Mouse (Mus musculus): Measurements from ENCODE around the gene Slc9a6. TPM values are rescaled to one million over a fixed set of nuclear protein-coding genes. Genes with fewer than 3 reads are reported as not detected.
A peak's percentile ranks its signal among the peaks of the same experiment; 100 is the strongest.

The Slc9a6 gene
- 10.8 TPM for polyA plus RNA-seq (2012; fragmentation: generic; extraction: Trizol)

DNA sequence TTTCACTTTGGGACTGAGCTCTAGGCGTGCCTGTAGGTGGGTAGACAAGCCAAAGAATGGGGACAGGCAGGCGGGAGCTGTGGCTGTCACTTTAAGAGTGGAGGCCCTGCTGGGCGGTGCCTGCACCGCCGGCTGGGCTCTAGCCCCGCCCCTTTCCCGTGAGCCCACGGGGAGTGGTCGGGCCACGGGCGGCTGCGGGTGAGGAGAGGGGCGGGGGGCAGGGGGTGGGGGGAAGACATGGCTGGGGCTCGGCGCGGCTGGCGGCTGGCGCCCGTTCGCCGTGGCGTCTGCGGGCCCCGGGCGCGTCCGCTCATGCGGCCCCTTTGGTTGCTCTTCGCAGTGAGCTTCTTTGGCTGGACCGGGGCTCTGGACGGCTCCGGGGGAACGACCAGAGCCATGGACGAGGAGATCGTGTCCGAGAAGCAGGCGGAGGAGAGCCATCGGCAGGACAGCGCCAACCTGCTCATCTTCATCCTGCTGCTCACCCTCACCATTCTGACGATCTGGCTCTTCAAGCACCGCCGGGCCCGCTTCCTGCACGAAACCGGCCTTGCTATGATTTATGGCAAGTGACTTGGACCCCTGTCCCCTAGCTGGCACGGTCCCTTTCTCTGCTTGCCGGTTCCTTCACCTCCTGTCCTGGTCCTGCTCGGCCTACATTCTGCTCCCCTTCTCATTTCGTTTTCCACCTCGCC, at the start of gene Slc9a6:
Gene Slc9a6, plus strand, starts transcription at position 135 of the 695 bp plus-strand sequence.
- H3K36me3 ChIP-seq (ENCODE audit: control insufficient read depth, insufficient read depth) = no peaks in the 10 kb centered on the region
- peak within 1 kb of the TSS; percentile 54 for H3ac ChIP-seq (ENCODE audit: control insufficient read depth, insufficient read length)
- H3K4me3 ChIP-seq = peak within 1 kb of the TSS; percentile 50
- no peaks in the 10 kb centered on the region for H3K27me3 ChIP-seq (ENCODE audit: control insufficient read depth, insufficient read depth, insufficient read length)
- H3K4me2 ChIP-seq (ENCODE audit: low read depth) = peak within 1 kb of the TSS; percentile 78
- H3K79me2 ChIP-seq (ENCODE audit: control insufficient read depth, insufficient read depth) = no peaks in the 10 kb centered on the region
- peak; percentile 64 for TF ChIP-seq POLR2A (IDR thresholded peaks at IDR 0.05; ENCODE audit: insufficient read length, low read depth)
- no peak for TF ChIP-seq USF1 (IDR thresholded peaks at IDR 0.05; ENCODE audit: low read depth)

DNA sequence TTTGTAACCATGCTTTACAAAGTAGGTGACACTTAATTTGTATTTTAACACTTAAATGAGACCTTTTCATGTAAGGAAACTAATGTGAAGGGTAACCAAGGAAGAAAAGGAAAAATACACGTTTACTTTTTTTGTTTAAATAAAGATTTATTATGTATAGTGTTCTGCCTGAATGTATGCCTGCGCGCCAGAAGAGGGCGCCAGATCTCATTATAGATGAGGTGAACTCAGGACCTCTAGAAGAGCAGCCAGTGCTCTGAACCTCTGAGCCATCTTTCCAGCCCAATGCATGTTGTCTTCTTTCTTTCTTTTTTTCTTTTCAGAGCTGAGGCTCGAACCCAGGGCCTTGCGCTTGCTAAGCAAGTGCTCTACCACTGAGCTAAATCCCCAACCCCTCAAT, 37.1 kb upstream of the Slc9a6 start:
- H3K27me3 ChIP-seq (ENCODE audit: control insufficient read depth, insufficient read depth, insufficient read length) = no peaks in the 10 kb centered on the region
- H3K4me2 ChIP-seq (ENCODE audit: low read depth) = no peak overlapping the region
- TF ChIP-seq E2F4 (IDR thresholded peaks at IDR 0.05; ENCODE audit: insufficient read depth) (no peak), USF1 (IDR thresholded peaks at IDR 0.05; ENCODE audit: low read depth) (no peak), POLR2AphosphoS2 (IDR thresholded peaks at IDR 0.05; ENCODE audit: insufficient read length, low read depth) (no peak), MYOG (IDR thresholded peaks at IDR 0.05; ENCODE audit: control insufficient read depth in 1 of 3, insufficient read depth in 1 of 3, insufficient read length in 2 of 3, low read depth in 2 of 3) (no peak), TCF12 (IDR thresholded peaks at IDR 0.05; ENCODE audit: insufficient read depth, poor library complexity, severe bottlenecking) (no peak), POLR2A (IDR thresholded peaks at IDR 0.05; ENCODE audit: insufficient read length, low read depth) (no peak), MYOD1 (IDR thresholded peaks at IDR 0.05; ENCODE audit: control insufficient read depth in 1 of 3, insufficient read length in 2 of 3, low read depth in 2 of 3) (no peak)
- no peaks in the 10 kb centered on the region for H3K79me2 ChIP-seq (ENCODE audit: control insufficient read depth, insufficient read depth)
- H3ac ChIP-seq (ENCODE audit: control insufficient read depth, insufficient read length) = no peak overlapping the region
- no peaks in the 10 kb centered on the region for H3K36me3 ChIP-seq (ENCODE audit: control insufficient read depth, insufficient read depth)
- no peak overlapping the region for H3K4me3 ChIP-seq

DNA sequence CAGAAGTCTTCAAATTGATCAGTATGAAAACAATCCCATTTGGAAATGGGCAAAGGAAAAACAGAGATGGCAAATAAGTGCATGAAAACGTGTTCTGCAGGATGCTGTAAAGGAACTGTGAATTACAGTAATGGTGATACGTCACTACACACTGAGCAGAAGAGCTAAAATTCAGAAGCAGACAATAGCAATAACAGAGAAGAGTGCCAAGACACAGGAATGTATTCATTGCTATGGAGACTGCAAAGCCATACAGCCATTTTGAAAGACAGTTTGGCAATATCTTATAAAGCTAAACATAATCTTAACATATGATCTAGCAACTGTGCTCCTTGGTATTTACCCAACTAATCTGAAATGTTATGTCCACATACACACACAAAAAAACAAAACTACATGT, 31.4 kb upstream of the Slc9a6 start:
- H3K4me3 ChIP-seq = no peak overlapping the region
- no peak overlapping the region for H3K4me2 ChIP-seq (ENCODE audit: low read depth)
- H3ac ChIP-seq (ENCODE audit: control insufficient read depth, insufficient read length) = no peak overlapping the region
- H3K79me2 ChIP-seq (ENCODE audit: control insufficient read depth, insufficient read depth) = no peaks in the 10 kb centered on the region
- H3K36me3 ChIP-seq (ENCODE audit: control insufficient read depth, insufficient read depth) = no peaks in the 10 kb centered on the region
- no peak for TF ChIP-seq MAX (IDR thresholded peaks at IDR 0.05; ENCODE audit: low read depth)
- TF ChIP-seq CEBPB (IDR thresholded peaks at IDR 0.05; ENCODE audit: insufficient read depth, poor library complexity, severe bottlenecking) = no peak
- no peak for TF ChIP-seq SRF (IDR thresholded peaks at IDR 0.05; ENCODE audit: control insufficient read depth, insufficient read length, low read depth)
- no peak for TF ChIP-seq TCF3 (IDR thresholded peaks at IDR 0.05; ENCODE audit: insufficient read length, low read depth)
- no peak for TF ChIP-seq MYOD1 (IDR thresholded peaks at IDR 0.05; ENCODE audit: control insufficient read depth in 1 of 3, insufficient read length in 2 of 3, low read depth in 2 of 3)
- TF ChIP-seq REST (IDR thresholded peaks at IDR 0.05; ENCODE audit: insufficient read depth, insufficient read length) = no peak
- no peak for TF ChIP-seq POLR2A (IDR thresholded peaks at IDR 0.05; ENCODE audit: insufficient read length, low read depth)
- no peak for TF ChIP-seq E2F4 (IDR thresholded peaks at IDR 0.05; ENCODE audit: insufficient read depth)
- TF ChIP-seq TCF12 (IDR thresholded peaks at IDR 0.05; ENCODE audit: insufficient read depth, poor library complexity, severe bottlenecking) = no peak
- no peak for TF ChIP-seq POLR2AphosphoS2 (IDR thresholded peaks at IDR 0.05; ENCODE audit: insufficient read length, low read depth)
- TF ChIP-seq MYOG (IDR thresholded peaks at IDR 0.05; ENCODE audit: control insufficient read depth in 1 of 3, insufficient read depth in 1 of 3, insufficient read length in 2 of 3, low read depth in 2 of 3) = no peak
- TF ChIP-seq USF1 (IDR thresholded peaks at IDR 0.05; ENCODE audit: low read depth) = no peak
- no peaks in the 10 kb centered on the region for H3K27me3 ChIP-seq (ENCODE audit: control insufficient read depth, insufficient read depth, insufficient read length)

DNA sequence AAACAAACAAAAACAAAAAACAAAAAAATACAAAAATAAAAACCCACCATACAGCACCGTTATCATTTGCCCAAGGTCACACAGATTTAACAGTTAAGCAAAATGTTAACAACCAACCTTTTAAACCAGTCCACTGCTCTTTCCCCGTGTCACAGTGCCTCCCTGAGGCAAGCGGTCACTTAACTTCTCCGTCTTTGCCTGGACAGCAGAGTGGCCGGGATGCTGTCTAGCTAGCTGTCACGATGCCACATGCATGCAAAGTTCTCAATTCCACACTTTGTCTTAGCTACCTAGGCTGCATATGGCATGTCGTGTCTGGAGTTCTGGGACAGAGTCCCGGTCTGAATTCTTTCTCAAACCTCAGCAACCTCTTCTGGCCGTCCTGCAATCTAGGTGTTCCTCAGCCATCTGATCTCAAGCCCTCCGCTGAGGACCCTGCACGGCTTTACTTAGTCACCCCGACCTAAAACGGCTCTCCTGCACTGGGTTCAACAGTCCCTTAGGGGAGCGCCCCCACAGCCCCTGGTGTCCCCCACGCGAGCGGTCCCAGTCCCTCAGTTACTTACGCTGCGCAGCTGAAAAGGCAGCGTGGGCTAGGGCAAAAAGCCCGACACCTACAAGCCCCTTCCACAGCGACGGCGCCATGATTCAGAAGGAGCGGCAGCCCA, 12.2 kb upstream of the Slc9a6 start:
- Histone ChIP-seq H3K27me3 (ENCODE audit: control insufficient read depth, insufficient read depth, insufficient read length) (no peaks in the 10 kb centered on the region), H3K4me3 (peak overlapping the region; percentile 65), H3K4me2 (ENCODE audit: low read depth) (peak overlapping the region; percentile 72), H3K36me3 (ENCODE audit: control insufficient read depth, insufficient read depth) (no peaks in the 10 kb centered on the region), H3ac (ENCODE audit: control insufficient read depth, insufficient read length) (peak overlapping the region; percentile 8), H3K79me2 (ENCODE audit: control insufficient read depth, insufficient read depth) (peaks cover 37% of the 10 kb centered on the region)
- TF ChIP-seq MAX (IDR thresholded peaks at IDR 0.05; ENCODE audit: low read depth) = no peak
- TF ChIP-seq MYOG (IDR thresholded peaks at IDR 0.05; ENCODE audit: control insufficient read depth in 1 of 3, insufficient read depth in 1 of 3, insufficient read length in 2 of 3, low read depth in 2 of 3) = no peak
- TF ChIP-seq USF1 (IDR thresholded peaks at IDR 0.05; ENCODE audit: low read depth) = no peak
- no peak for TF ChIP-seq TCF12 (IDR thresholded peaks at IDR 0.05; ENCODE audit: insufficient read depth, poor library complexity, severe bottlenecking)
- TF ChIP-seq REST (IDR thresholded peaks at IDR 0.05; ENCODE audit: insufficient read depth, insufficient read length) = no peak
- TF ChIP-seq SRF (IDR thresholded peaks at IDR 0.05; ENCODE audit: control insufficient read depth, insufficient read length, low read depth) = no peak

DNA sequence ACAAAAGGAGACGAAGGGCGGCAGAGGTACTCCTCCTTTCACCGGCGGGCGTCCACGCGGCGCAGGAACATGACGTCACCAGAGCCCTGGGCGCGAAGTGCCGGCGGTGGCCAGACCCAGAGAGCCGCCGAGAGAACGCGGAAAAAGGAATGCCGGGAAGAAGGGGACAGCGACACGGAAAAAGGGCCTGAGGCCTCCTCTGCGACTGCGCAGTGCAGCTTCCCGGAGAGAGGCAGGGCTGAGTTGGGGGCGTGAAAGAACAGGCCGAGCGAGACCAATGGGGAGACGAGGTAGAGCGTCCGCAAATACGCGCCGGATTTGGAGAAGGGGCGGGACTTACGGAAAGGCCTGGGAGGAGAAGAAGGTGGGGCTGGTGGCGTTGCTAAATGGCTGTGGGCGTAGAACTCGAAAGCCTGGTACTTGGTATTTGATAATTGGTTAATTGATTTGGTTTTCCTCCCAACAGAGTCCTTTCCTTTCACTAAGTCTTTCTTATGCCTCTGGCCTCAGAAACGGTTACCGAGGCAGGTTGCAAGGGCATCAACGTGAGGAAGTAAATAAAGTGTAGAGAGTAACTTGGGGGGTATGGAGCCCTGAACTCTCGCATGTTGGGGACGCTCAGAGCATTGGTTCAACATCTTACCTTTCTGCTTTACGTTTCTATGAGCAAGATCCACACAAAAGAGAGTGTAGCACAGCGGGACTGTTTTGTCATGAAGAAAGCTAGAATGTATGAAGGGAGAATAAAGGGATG, 11.5 kb upstream of the Slc9a6 start, which contains the start of gene Mmgt1:
Gene Mmgt1, minus strand, starts transcription at position 183 of the 754 bp plus-strand sequence.
- TF ChIP-seq POLR2A (IDR thresholded peaks at IDR 0.05; ENCODE audit: insufficient read length, low read depth) (peak; percentile 58), SRF (IDR thresholded peaks at IDR 0.05; ENCODE audit: control insufficient read depth, insufficient read length, low read depth) (no peak), MYOD1 (IDR thresholded peaks at IDR 0.05; ENCODE audit: control insufficient read depth in 1 of 3, insufficient read length in 2 of 3, low read depth in 2 of 3) (no peak), POLR2AphosphoS2 (IDR thresholded peaks at IDR 0.05; ENCODE audit: insufficient read length, low read depth) (peak; percentile 69)
- peak within 1 kb of the TSS; percentile 8 for H3ac ChIP-seq (ENCODE audit: control insufficient read depth, insufficient read length)

More for the DNA sequence above, 11.5 kb upstream of the Slc9a6 start, which contains the start of gene Mmgt1:
- peak within 1 kb of the TSS; percentile 92 for H3K4me2 ChIP-seq (ENCODE audit: low read depth)
- H3K36me3 ChIP-seq (ENCODE audit: control insufficient read depth, insufficient read depth) = no peaks in the 10 kb centered on the region
- peaks cover 37% of the 10 kb centered on the region for H3K79me2 ChIP-seq (ENCODE audit: control insufficient read depth, insufficient read depth)
- peak within 1 kb of the TSS; percentile 65 for H3K4me3 ChIP-seq
- no peaks in the 10 kb centered on the region for H3K27me3 ChIP-seq (ENCODE audit: control insufficient read depth, insufficient read depth, insufficient read length)

All from myocyte (in vitro differentiated cells).